Mouse (Mus musculus) liver, postnatal 0 days (tissue): Measurements from ENCODE around the gene Asb1.

ENCODE experiments used
- CTCF ChIP-seq: sonication (generic); IDR thresholded peaks from 2 replicates; pipeline ENCODE4 v1.5.1; 2016; ENCODE audit warnings: antibody characterized with exemption, low read depth
- EP300 ChIP-seq: IDR thresholded peaks from 2 replicates; pipeline ENCODE4 v1.6.1; 2016; ENCODE audit warnings: antibody characterized with exemption, low read depth, mild to moderate bottlenecking

- no peak for TF ChIP-seq CTCF
- TF ChIP-seq EP300 = no peak
These were observed 8.7 kb downstream of the Asb1 start for GRCm38 (mm10) chr1:91549073-91549472.
